Mouse (Mus musculus): Measurements from ENCODE around the gene Skap2. TPM values are rescaled to one million over a fixed set of nuclear protein-coding genes. Genes with fewer than 3 reads are reported as not detected.

Skap2 gene
- 10 to 100 TPM; 13.1 to 13.6 TPM for total RNA-seq (2021)

GRCm38 (mm10) chr6:52012409-52013244, at the start of gene Skap2:
TSS of gene Skap2 (minus strand) at chr6:52012549.
- peak; percentile 88 to 89 for DNase-seq (ENCODE audit: extremely low spot score in 1 of 2, low spot score in 1 of 2)

- DNase-seq (ENCODE audit: extremely low spot score in 1 of 2, low spot score in 1 of 2): no peak
Measured at GRCm38 (mm10) chr6:52058899-52059448, 46.6 kb upstream of the Skap2 start.

- DNase-seq (ENCODE audit: extremely low spot score in 1 of 2, low spot score in 1 of 2): no peak
Measured at GRCm38 (mm10) chr6:52058120-52058519, 45.8 kb upstream of the Skap2 start.

- no peak for DNase-seq (ENCODE audit: extremely low spot score in 1 of 2, low spot score in 1 of 2)
Measured at GRCm38 (mm10) chr6:52053567-52054561, 41.5 kb upstream of the Skap2 start.

- DNase-seq (ENCODE audit: extremely low spot score in 1 of 2, low spot score in 1 of 2): no peak
Measured at GRCm38 (mm10) chr6:52050062-52050461, 37.7 kb upstream of the Skap2 start.

- DNase-seq (ENCODE audit: extremely low spot score in 1 of 2, low spot score in 1 of 2): no peak
Measured at GRCm38 (mm10) chr6:52045517-52045916, 33.2 kb upstream of the Skap2 start.

GRCm38 (mm10) chr6:52036077-52036476, 23.7 kb upstream of the Skap2 start:
- DNase-seq (ENCODE audit: extremely low spot score in 1 of 2, low spot score in 1 of 2): no peak

GRCm38 (mm10) chr6:52031181-52031580, 18.8 kb upstream of the Skap2 start:
- no peak for DNase-seq (ENCODE audit: extremely low spot score in 1 of 2, low spot score in 1 of 2)

GRCm38 (mm10) chr6:52028131-52028530, 15.8 kb upstream of the Skap2 start:
- DNase-seq (ENCODE audit: extremely low spot score in 1 of 2, low spot score in 1 of 2): no peak

GRCm38 (mm10) chr6:52027181-52027580, 14.8 kb upstream of the Skap2 start:
- DNase-seq (ENCODE audit: extremely low spot score in 1 of 2, low spot score in 1 of 2): no peak

- DNase-seq (ENCODE audit: extremely low spot score in 1 of 2, low spot score in 1 of 2): no peak
Measured at GRCm38 (mm10) chr6:52026281-52026680, 13.9 kb upstream of the Skap2 start.

GRCm38 (mm10) chr6:52024730-52025129, 12.4 kb upstream of the Skap2 start:
- no peak for DNase-seq (ENCODE audit: extremely low spot score in 1 of 2, low spot score in 1 of 2)

- DNase-seq (ENCODE audit: extremely low spot score in 1 of 2, low spot score in 1 of 2): no peak
Measured at GRCm38 (mm10) chr6:52022363-52022762, 10.0 kb upstream of the Skap2 start.

GRCm38 (mm10) chr6:52020276-52020675, 7.9 kb upstream of the Skap2 start:
- DNase-seq (ENCODE audit: extremely low spot score in 1 of 2, low spot score in 1 of 2): no peak

GRCm38 (mm10) chr6:52013245-52013945, 1.0 kb upstream of the Skap2 start:
- DNase-seq (ENCODE audit: extremely low spot score in 1 of 2, low spot score in 1 of 2): no peak

GRCm38 (mm10) chr6:52011559-52012408, 565 bp downstream of the Skap2 start:
- peak in 1 of 2 experiments; percentile 17 for DNase-seq (ENCODE audit: extremely low spot score in 1 of 2, low spot score in 1 of 2)

- no peak for DNase-seq (ENCODE audit: extremely low spot score in 1 of 2, low spot score in 1 of 2)
Measured at GRCm38 (mm10) chr6:52009385-52009784, 3.0 kb downstream of the Skap2 start.

GRCm38 (mm10) chr6:52008757-52009156, 3.6 kb downstream of the Skap2 start:
- no peak for DNase-seq (ENCODE audit: extremely low spot score in 1 of 2, low spot score in 1 of 2)

- no peak for DNase-seq (ENCODE audit: extremely low spot score in 1 of 2, low spot score in 1 of 2)
Measured at GRCm38 (mm10) chr6:52006649-52007218, 5.6 kb downstream of the Skap2 start.

All from layer of hippocampus, postnatal 25 days (tissue).